Comparison of ENCODE assay signal across 9 mouse cellular contexts in the genomic region with DNA sequence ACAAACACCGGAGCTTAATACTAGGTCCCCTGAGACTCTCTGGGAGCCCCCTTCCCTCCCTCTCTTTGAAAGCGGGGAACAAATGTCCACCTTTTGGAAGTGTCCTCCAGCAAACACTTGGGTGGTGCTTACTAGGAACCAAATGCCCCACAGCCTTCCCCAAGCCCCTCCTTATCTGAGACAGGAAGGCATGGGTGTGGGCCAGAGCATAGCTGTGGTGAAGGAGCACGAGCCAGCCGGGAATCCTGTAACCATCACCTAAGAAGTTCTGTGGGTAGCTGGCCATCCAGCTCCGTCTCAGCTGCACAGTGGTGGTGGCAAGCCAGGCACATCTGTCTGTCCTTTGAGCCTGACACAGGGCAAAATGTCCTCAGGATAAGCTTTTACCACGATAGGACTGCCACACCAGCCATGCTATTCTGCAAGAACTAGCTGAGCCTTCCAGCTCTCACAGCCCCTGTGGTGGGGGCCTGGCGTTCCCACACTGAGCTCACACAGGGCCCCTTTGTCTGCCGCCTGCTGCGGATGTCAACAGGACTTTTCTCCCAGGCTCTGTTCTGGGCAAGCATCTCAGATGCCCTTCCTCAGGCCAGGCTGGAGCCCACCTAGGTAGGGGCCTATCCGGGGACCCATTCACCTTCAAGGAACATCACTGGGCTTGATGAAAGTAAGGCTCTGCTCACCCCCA. TPM values are rescaled to one million over a fixed set of nuclear protein-coding genes. Genes with fewer than 3 reads are reported as not detected.
DNase-seq lines count a peak whose midpoint lies in the region; ATAC-seq and TF ChIP-seq lines count a peak whose summit lies in the region.
"Had no signal": no experiment of that assay in that cellular context is flagged by ENCODE, and none has a peak within 500 bp of the region (broad histone marks: within the 10 kb centered on the region; RNA-seq: fewer than 3 reads in every experiment).

No protein-coding gene starts in this region.

- no peaks in the 10 kb centered on the region for H3K27me3 ChIP-seq in kidney, adult 2 months (replicated peaks; ENCODE audit: control insufficient read depth, insufficient read depth, low read length)
- peaks cover 22% of the 10 kb centered on the region for H3K27me3 ChIP-seq in limb, embryonic 11.5 days (ENCODE audit: control insufficient read depth, insufficient read depth, low read length)

- WGBS in kidney, adult 2 months: 69% methylated on average over 10 of the region's 10 CpGs
- 22% methylated on average over 10 of the region's 10 CpGs for WGBS in limb, embryonic 11.5 days

- no peak for TF ChIP-seq CTCF in kidney, adult 2 months (conservative IDR thresholded peaks at IDR 0.05; ENCODE audit: insufficient read depth, insufficient read length, low read depth, low read length)

- no peak for DNase-seq in kidney, adult 2 months
- DNase-seq in kidney, postnatal 14 days: no peak
- peak; percentile 39 for DNase-seq in testis, postnatal 10 days (ENCODE audit: low spot score)
- no peak for DNase-seq in testis, postnatal 14 days (ENCODE audit: low spot score)
- peak; percentile 39 for DNase-seq in limb, embryonic 11.5 days (ENCODE audit: low spot score)
- DNase-seq in urinary bladder, postnatal 25 days (ENCODE audit: low spot score): no peak
- DNase-seq in ovary, postnatal 36 days (ENCODE audit: low spot score): no peak
- no peak for DNase-seq in spleen, adult 18-20 months
- DNase-seq: cerebellum, adult 18-20 months had no signal

- H3K36me3 ChIP-seq in kidney, adult 2 months (ENCODE audit: control insufficient read depth, insufficient read depth, low read length): no peaks in the 10 kb centered on the region
- no peaks in the 10 kb centered on the region for H3K36me3 ChIP-seq in limb, embryonic 11.5 days (ENCODE audit: control insufficient read depth, insufficient read depth, low read length)

- no peak; the same call in 1 of the 2 replicates for ATAC-seq in limb, embryonic 11.5 days (ENCODE audit: insufficient number of reproducible peaks, low FRiP score, low TSS enrichment, low read depth)

- no peak overlapping the region; the same call in 1 of the 2 replicates for H3K4me2 ChIP-seq in limb, embryonic 11.5 days (ENCODE audit: low read depth, severe bottlenecking)

- H3K27ac ChIP-seq in kidney, adult 2 months (ENCODE audit: insufficient read depth, low read depth, low read length): peak overlapping the region; percentile 29; the same call in 1 of the 2 replicates
- 0 out of 2 replicates have a peak overlapping the region, but pooled peaks have one; percentile 3 for H3K27ac ChIP-seq in limb, embryonic 11.5 days (replicated peaks; ENCODE audit: low read depth, low read length)

- no peak for TF ChIP-seq POLR2A in kidney, adult 2 months (IDR thresholded peaks at IDR 0.05; ENCODE audit: low read depth, low read length)

- peaks cover 32% of the 10 kb centered on the region for H3K4me1 ChIP-seq in kidney, adult 2 months (ENCODE audit: control insufficient read depth, insufficient read depth, low read length)
- peaks cover 45% of the 10 kb centered on the region for H3K4me1 ChIP-seq in limb, embryonic 11.5 days (ENCODE audit: control insufficient read depth, insufficient read depth, low read length)

- H3K9ac ChIP-seq in limb, embryonic 11.5 days (ENCODE audit: low read length): no peak overlapping the region

- no peak overlapping the region for H3K4me3 ChIP-seq in kidney, adult 2 months (ENCODE audit: insufficient read depth, low read depth, low read length)
- no peak overlapping the region for H3K4me3 ChIP-seq in limb, embryonic 11.5 days (ENCODE audit: low read depth, low read length)

- H3K9me3 ChIP-seq in limb, embryonic 11.5 days (ENCODE audit: control insufficient read depth, low read length): no peaks in the 10 kb centered on the region

RNA-seq across cellular contexts. Expression of a gene that starts 2.1 kb away (rescaled TPM):
- polyA plus RNA-seq in kidney, adult 2 months (2012; rRNA removed): 5.7 and 7.8 TPM in 2 replicates
- 8.8 and 10.0 TPM in 2 replicates for polyA plus RNA-seq in limb, embryonic 11.5 days (2014; fragmentation: Nextera tagmentation; extraction: Ambion mirVana)

RNA-seq across cellular contexts. Expression of a gene that starts 18.3 kb away (rescaled TPM):
- polyA plus RNA-seq in kidney, adult 2 months (2012; rRNA removed): 21.8 and 26.9 TPM in 2 replicates
- 3.1 and 3.7 TPM in 2 replicates for polyA plus RNA-seq in limb, embryonic 11.5 days (2014; fragmentation: Nextera tagmentation; extraction: Ambion mirVana)

RNA-seq across cellular contexts. Expression of a gene that starts 32.9 kb away (rescaled TPM):
- polyA plus RNA-seq in kidney, adult 2 months (2012; rRNA removed): 62.6 and 70.5 TPM in 2 replicates
- polyA plus RNA-seq in limb, embryonic 11.5 days (2014; fragmentation: Nextera tagmentation; extraction: Ambion mirVana): 103 and 106 TPM in 2 replicates

RNA-seq across cellular contexts. Expression of a gene that starts 36.0 kb away (rescaled TPM):
- 0.42 and 0.68 TPM in 2 replicates for polyA plus RNA-seq in kidney, adult 2 months (2012; rRNA removed)
- polyA plus RNA-seq in limb, embryonic 11.5 days (2014; fragmentation: Nextera tagmentation; extraction: Ambion mirVana): 0.19 TPM in 1 of 2 replicates, not detected in the other

RNA-seq across cellular contexts. Expression of a gene that starts 40.1 kb away (rescaled TPM):
- polyA plus RNA-seq in kidney, adult 2 months (2012; rRNA removed): 0.55 and 0.58 TPM in 2 replicates
- polyA plus RNA-seq in limb, embryonic 11.5 days (2014; fragmentation: Nextera tagmentation; extraction: Ambion mirVana): not detected in 2 replicates

Comparison
In these comparisons a context has a peak if more than half of its experiments do, and no peak if none do; other contexts are left out.
1. DNase-seq: peak in testis, postnatal 10 days (single experiment) and limb, embryonic 11.5 days (single experiment); none in kidney, adult 2 months (single experiment), kidney, postnatal 14 days (single experiment), testis, postnatal 14 days (single experiment), urinary bladder, postnatal 25 days (single experiment), ovary, postnatal 36 days (single experiment) and spleen, adult 18-20 months (0 of 2).